Mouse (Mus musculus) embryonic facial prominence, embryonic 10.5 days (tissue): ENCODE data around the gene Lrrc10. TPM values are rescaled to one million over a fixed set of nuclear protein-coding genes. Genes with fewer than 3 reads are reported as not detected.

ENCODE experiments used
- DNase-seq: peaks from one replicate; pipeline ENCODE4 v3.0.0-alpha.2; 2017; ENCODE audit warnings: low spot score
- H3K27ac ChIP-seq: fragments of 300-500 bp; sonication (generic); replicated peaks from 2 replicates; pipeline ENCODE4 v1.5.1; 2016; ENCODE audit warnings: mild to moderate bottlenecking
- H3K27me3 ChIP-seq: fragments of 300-500 bp; sonication (generic); replicated peaks from 2 replicates; pipeline ENCODE4 v1.6.1; 2016; ENCODE audit warnings: low read depth, mild to moderate bottlenecking; ENCODE audit not compliant: poor library complexity, severe bottlenecking
- H3K36me3 ChIP-seq: fragments of 300-500 bp; sonication (generic); replicated peaks from 2 replicates; pipeline ENCODE4 v1.6.1; 2016; ENCODE audit warnings: mild to moderate bottlenecking, moderate library complexity
- H3K4me1 ChIP-seq: fragments of 300-500 bp; sonication (generic); 2 replicates; pipeline ENCODE4 v1.6.1; 2016
- H3K4me3 ChIP-seq: fragments of 300-500 bp; sonication (generic); 2 replicates; pipeline ENCODE4 v1.5.1; 2016; ENCODE audit warnings: mild to moderate bottlenecking, moderate library complexity
- H3K9me3 ChIP-seq: fragments of 300-500 bp; sonication (generic); 2 replicates; pipeline ENCODE4 v1.6.1; 2016; ENCODE audit warnings: mild to moderate bottlenecking
- WGBS: fragments of 180-500 bp; shearing (Covaris S2); methylation state at CpG from one replicate; pipeline ENCODE4 v1.1.7; 2016; 5-methylcytosine and 5-hydroxymethylcytosine counted together
- polyA plus RNA-seq: library from polyadenylated mRNA; unstranded; fragments of >200 nt; fragmentation: Nextera tagmentation; extraction: Ambion mirVana; gene quantifications from 2 replicates; pipeline ENCODE4 v1.2.1, GENCODE M21; 2016

Gene Lrrc10
- polyA plus RNA-seq, 1 experiment from 2014 or later = not detected

- peaks cover 100% of the 10 kb centered on the region for H3K36me3 ChIP-seq
- DNase-seq = no peak
- no peak overlapping the region for H3K4me3 ChIP-seq
- H3K27me3 ChIP-seq = no peaks in the 10 kb centered on the region
- no peak overlapping the region for H3K27ac ChIP-seq
- H3K4me1 ChIP-seq = peaks cover 9% of the 10 kb centered on the region
- WGBS = 93% methylated on average over 4 of the region's 4 CpGs
- H3K9me3 ChIP-seq = no peaks in the 10 kb centered on the region
Observed at GRCm38 (mm10) chr10:117055668-117056067, 10.5 kb downstream of the Lrrc10 start.

DNA sequence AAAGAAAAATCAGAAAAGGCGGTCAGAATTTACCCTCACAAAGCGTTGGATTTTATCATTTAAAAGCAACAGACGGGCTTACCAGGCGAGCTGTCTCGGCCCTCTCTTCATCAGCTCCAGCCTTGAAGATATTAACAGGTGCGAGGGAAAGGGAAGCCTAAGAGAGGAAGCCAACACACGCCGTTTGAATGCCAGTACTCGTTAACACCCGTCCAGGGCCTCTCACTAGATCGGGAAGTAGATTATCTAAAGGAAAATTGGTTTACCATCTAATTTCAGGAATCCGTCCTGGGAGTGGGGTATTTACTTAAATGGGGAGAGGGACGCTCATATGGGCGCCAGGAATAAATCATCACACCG, 17.7 kb downstream of the Lrrc10 start:
- peak overlapping the region; percentile 97 for H3K27ac ChIP-seq

DNA sequence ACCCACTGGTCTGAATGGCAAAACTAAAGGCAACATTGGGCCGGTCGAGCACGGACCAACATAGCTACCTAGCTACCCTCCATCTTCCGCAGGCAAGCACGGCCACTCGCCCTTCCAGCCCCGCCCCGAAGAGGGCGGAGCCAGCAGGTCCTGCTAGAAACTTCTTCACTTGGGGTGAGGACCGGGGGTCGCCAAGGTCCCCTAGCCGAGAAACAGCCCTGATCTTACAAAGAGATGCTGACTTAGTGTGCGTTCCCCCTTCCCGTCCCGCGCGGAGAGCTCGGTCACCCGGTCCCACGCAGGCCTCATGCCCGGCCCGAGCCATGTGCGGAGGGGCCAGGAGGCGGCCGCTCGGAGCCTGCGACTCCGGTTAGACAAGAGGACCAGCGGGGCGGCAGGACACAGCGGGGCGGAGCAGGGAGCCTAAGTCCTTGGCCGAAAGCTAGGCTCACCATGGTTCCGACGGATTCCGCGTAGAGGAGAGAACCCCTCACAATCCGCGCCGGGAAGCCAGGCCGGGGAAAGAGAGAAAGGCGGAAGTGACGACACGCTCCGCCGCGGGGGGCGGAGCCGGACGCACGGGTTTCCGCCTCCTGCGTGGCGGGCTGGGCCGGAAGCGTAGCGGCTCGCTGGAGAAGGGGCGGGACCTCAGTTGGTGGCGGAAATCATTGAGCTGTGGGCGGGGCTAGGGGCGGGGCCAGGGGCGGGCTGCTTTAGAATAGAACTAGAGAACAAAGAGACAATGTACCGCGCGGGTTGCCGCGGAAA, 18.3 kb downstream of the Lrrc10 start, which contains the start of gene Cct2:
TSS of gene Cct2 (minus strand) at position 561 of the 768 bp plus-strand sequence.
- peak within 1 kb of the TSS; percentile 97 for H3K27ac ChIP-seq
- under 1% methylated on average over 68 of the region's 68 CpGs for WGBS
- DNase-seq = peak; percentile 99
- H3K4me1 ChIP-seq = peaks cover 15% of the 10 kb centered on the region
- peaks cover 38% of the 10 kb centered on the region for H3K36me3 ChIP-seq
- H3K27me3 ChIP-seq = no peaks in the 10 kb centered on the region
- peak within 1 kb of the TSS; percentile 95 for H3K4me3 ChIP-seq
- no peaks in the 10 kb centered on the region for H3K9me3 ChIP-seq

More for the DNA sequence above, 17.7 kb downstream of the Lrrc10 start:
- Histone ChIP-seq H3K27me3 (no peaks in the 10 kb centered on the region), H3K36me3 (peaks cover 44% of the 10 kb centered on the region), H3K4me3 (peak overlapping the region; percentile 95), H3K9me3 (no peaks in the 10 kb centered on the region), H3K4me1 (peaks cover 15% of the 10 kb centered on the region)
- DNase-seq = no peak
- 4% methylated on average over 15 of the region's 15 CpGs for WGBS

GRCm38 (mm10) chr10:117064076-117064475, 18.9 kb downstream of the Lrrc10 start:
- Histone ChIP-seq H3K4me1 (peaks cover 11% of the 10 kb centered on the region), H3K4me3 (peak overlapping the region; percentile 95), H3K27me3 (no peaks in the 10 kb centered on the region), H3K27ac (peak overlapping the region; percentile 97), H3K9me3 (no peaks in the 10 kb centered on the region), H3K36me3 (peaks cover 35% of the 10 kb centered on the region)
- peak; percentile 34 for DNase-seq
- WGBS = 14% methylated on average over 7 of the region's 7 CpGs

DNA sequence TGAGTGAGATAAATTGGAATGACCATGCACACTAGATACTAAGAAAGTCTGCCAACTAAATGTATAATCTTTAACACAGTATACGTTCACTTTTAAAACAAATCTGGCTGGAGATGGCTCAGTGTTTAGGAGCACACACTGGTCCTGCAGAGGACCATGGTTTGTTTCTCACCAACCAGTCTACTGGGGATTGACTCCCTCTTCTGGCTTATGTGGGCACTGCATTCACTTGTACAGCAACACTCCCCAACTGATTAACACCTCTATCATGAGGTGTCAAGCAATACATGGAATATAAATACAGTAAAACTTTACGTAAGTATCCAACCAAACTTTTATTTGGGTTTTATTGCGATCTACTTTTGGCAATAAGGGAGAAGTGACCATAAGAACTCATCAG, 24.0 kb downstream of the Lrrc10 start:
- no peaks in the 10 kb centered on the region for H3K4me1 ChIP-seq
- no peak overlapping the region for H3K27ac ChIP-seq
- DNase-seq = no peak
- H3K4me3 ChIP-seq = no peak overlapping the region
- no peaks in the 10 kb centered on the region for H3K9me3 ChIP-seq
- no peaks in the 10 kb centered on the region for H3K27me3 ChIP-seq
- 94% methylated on average over 3 of the region's 3 CpGs for WGBS
- H3K36me3 ChIP-seq = peaks cover 49% of the 10 kb centered on the region

DNA sequence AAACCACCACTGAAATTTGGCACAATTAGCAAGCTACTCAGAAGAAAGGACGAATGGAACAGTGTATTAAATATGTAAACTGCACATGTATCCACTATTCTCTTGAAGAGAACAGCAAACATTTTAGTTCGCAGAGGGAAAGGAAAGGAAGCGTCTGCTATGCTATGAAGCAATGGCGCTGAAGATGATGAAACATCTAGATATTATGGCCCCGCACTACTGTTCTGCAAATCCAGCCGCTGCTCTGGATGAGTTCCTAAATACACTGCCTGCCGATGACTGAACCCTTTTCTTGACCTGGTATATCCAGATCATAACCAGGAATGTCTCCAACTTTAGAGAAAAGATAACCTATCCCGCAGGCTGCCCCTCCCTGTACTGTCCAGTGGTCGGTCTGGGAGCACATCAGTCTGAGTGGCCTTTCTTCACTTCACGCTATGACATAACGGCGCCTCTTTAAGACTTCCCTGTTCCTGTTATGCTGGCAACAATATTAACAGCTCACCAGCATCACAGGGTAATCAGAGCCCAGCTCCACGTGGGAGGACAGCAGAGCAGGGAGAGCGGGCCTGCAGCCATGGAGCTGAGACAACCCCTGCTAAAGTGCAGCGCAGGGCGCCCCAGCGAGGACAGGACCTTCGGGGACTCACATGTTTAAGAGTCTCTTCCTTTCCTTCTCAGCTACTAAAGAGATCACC, 27.2 kb downstream of the Lrrc10 start:
- Histone ChIP-seq H3K4me3 (no peak overlapping the region), H3K36me3 (peaks cover 72% of the 10 kb centered on the region), H3K9me3 (no peaks in the 10 kb centered on the region), H3K4me1 (no peaks in the 10 kb centered on the region), H3K27me3 (no peaks in the 10 kb centered on the region), H3K27ac (no peak overlapping the region)
- no peak for DNase-seq
- 93% methylated on average over 18 of the region's 18 CpGs for WGBS

- peaks cover 81% of the 10 kb centered on the region for H3K36me3 ChIP-seq
- 91% methylated on average over 7 of the region's 7 CpGs for WGBS
- H3K4me3 ChIP-seq = no peak overlapping the region
Observed at GRCm38 (mm10) chr10:117073176-117073575, 28.0 kb downstream of the Lrrc10 start.

GRCm38 (mm10) chr10:117078284-117078683, 33.1 kb downstream of the Lrrc10 start:
- Histone ChIP-seq H3K9me3 (no peaks in the 10 kb centered on the region), H3K36me3 (peaks cover 76% of the 10 kb centered on the region), H3K4me1 (no peaks in the 10 kb centered on the region), H3K27me3 (no peaks in the 10 kb centered on the region), H3K27ac (no peak overlapping the region), H3K4me3 (no peak overlapping the region)
- peak; percentile 41 for DNase-seq
- WGBS = 82% methylated on average over 6 of the region's 6 CpGs

More at GRCm38 (mm10) chr10:117073176-117073575, 28.0 kb downstream of the Lrrc10 start:
- Histone ChIP-seq H3K27ac (no peak overlapping the region), H3K27me3 (no peaks in the 10 kb centered on the region), H3K4me1 (no peaks in the 10 kb centered on the region), H3K9me3 (no peaks in the 10 kb centered on the region)
- DNase-seq = no peak

- H3K27me3 ChIP-seq = no peaks in the 10 kb centered on the region
- no peak overlapping the region for H3K4me3 ChIP-seq
- H3K36me3 ChIP-seq = peaks cover 73% of the 10 kb centered on the region
- no peaks in the 10 kb centered on the region for H3K4me1 ChIP-seq
- H3K27ac ChIP-seq = no peak overlapping the region
- WGBS = 83% methylated on average over 4 of the region's 4 CpGs
- no peak for DNase-seq
- H3K9me3 ChIP-seq = no peaks in the 10 kb centered on the region
Observed at GRCm38 (mm10) chr10:117081326-117081725, 36.2 kb downstream of the Lrrc10 start.

DNA sequence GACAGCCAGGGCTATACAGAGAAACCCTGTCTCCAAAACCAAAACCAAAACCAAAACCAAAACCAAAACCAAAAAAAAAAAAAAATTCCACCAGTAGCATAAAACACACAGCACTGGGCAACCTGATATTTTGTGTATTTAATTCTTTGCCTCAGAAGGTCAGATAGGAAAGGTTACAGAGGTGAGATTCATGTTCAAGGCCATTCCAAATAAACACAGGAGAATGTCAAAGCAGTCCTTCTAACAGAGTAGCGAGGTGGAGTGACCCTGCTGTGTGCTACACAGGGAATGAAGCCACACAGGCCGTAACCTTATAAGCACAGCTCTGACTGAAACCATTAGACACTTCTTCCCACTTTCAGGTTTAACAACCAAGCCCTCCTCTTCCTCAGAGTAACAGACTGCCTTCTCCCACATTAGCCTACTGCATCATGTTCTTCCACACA, 36.8 kb downstream of the Lrrc10 start:
- Histone ChIP-seq H3K9me3 (no peaks in the 10 kb centered on the region), H3K4me3 (no peak overlapping the region), H3K36me3 (peaks cover 69% of the 10 kb centered on the region), H3K27me3 (no peaks in the 10 kb centered on the region), H3K27ac (no peak overlapping the region), H3K4me1 (no peaks in the 10 kb centered on the region)
- DNase-seq = no peak
- 83% methylated on average over 2 of the region's 2 CpGs for WGBS

DNA sequence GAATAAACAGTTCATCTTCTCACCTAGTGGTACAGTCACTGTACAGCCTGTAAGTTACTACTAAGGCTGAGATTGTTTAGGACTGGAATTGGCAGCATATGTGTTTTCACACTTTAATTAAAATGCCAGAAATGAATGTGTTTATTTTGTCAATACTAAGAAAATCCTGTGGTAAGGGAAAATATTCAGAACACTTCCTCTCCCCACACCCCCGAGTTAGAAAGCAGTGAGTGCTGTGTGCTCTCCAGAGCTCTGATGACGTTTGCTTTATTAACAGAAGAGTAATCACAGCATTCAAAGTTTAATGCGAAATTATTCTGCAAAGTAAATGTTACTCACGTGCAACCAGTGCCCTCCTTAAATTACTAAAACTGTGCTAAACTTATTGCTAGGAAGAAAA, 44.5 kb downstream of the Lrrc10 start:
- H3K4me1 ChIP-seq = peaks cover 6% of the 10 kb centered on the region; the same call in 1 of the 2 replicates
- H3K27me3 ChIP-seq = no peaks in the 10 kb centered on the region
- H3K36me3 ChIP-seq = peaks cover 46% of the 10 kb centered on the region
- DNase-seq = no peak
- no peaks in the 10 kb centered on the region for H3K9me3 ChIP-seq
- H3K27ac ChIP-seq = no peak overlapping the region
- WGBS = 80% methylated on average over 4 of the region's 4 CpGs
- H3K4me3 ChIP-seq = no peak overlapping the region

DNA sequence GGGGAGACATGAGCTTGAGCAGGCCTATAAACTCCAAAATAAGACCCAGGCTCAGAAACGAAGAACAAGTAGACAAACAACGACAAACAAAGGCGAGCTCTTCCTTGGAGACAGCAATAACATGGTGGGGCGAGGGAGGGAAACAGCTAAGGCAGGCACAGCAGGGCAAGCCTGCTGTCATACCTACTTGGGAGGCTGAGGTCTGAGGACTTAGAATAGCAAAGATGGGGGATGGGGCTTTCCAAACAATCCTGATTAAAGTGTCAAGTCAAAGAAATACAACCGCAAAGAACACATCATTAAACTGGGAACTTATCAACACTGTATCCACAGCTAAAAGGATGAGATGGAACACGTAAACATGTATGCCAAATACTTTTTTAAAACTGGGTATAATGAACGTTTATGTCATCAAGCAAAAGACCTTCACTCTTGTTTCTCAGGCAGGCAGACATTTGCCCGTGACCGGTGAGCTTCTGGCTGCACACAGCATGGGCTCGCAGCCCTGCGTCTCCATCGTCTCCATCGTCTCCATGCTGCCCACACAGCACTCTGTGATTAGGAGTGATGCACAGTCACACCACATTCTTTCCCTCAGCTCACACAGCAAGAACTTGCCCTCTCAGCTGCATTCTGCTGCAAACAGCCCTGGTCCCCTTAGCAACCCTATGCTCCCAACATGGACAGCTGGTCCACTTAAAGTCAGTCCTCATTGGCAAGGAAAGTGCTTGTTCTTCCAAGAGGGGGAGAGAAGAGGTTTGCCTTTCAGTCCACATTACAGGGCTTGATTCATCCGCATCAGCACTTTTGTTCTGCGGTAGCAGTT, 49.6 kb downstream of the Lrrc10 start:
- Histone ChIP-seq H3K9me3 (no peaks in the 10 kb centered on the region), H3K4me3 (no peak overlapping the region), H3K27ac (peak overlapping the region; percentile 42; the same call in 1 of the 2 replicates), H3K4me1 (peaks cover 21% of the 10 kb centered on the region), H3K27me3 (no peaks in the 10 kb centered on the region), H3K36me3 (peaks cover 27% of the 10 kb centered on the region)
- WGBS = 64% methylated on average over 15 of the region's 15 CpGs
- peak; percentile 40 for DNase-seq
